In the genomic region with DNA sequence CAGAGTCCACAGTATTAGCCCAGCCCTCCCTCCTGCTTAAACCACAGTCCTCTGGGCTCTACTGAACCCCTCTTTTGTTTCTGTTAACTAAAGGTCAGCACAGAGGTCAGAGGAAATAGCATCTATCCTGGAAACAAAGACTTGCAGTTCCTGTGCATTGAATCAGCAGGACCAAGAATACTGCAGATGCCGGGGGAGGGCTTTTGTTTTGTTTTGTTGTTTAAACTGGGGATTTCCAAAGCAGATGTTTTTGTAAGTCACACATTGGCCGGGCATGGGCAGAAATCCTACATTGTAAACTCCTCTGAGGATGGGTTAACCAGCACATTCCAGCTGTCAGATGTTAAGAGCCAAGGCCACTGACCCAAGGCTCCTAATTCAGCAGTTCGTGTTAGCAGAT, we compare ENCODE assay signal across 9 mouse cellular contexts.
DNase-seq lines count a peak whose midpoint lies in the region; ATAC-seq and TF ChIP-seq lines count a peak whose summit lies in the region.
"Had no signal": no experiment of that assay in that cellular context is flagged by ENCODE, and none has a peak within 500 bp of the region (broad histone marks: within the 10 kb centered on the region; RNA-seq: fewer than 3 reads in every experiment).

No protein-coding gene starts in this region.

- H3K4me2 ChIP-seq in liver, embryonic 14.5 days (ENCODE audit: low read depth): no peak overlapping the region
- no peak overlapping the region for H3K4me2 ChIP-seq in liver, embryonic 12.5 days
- no peak overlapping the region for H3K4me2 ChIP-seq in kidney, embryonic 15.5 days

- WGBS in liver, embryonic 14.5 days (ENCODE audit: insufficient replicate concordance): 43% methylated on average over 3 of the region's 3 CpGs
- WGBS in liver, embryonic 12.5 days (ENCODE audit: insufficient replicate concordance): 50% methylated on average over 3 of the region's 3 CpGs
- WGBS in kidney, embryonic 15.5 days: 10% methylated on average over 3 of the region's 3 CpGs

- H3K36me3 ChIP-seq in liver, embryonic 14.5 days (replicated peaks; ENCODE audit: control insufficient read depth, insufficient read depth, low read depth): no peaks in the 10 kb centered on the region
- no peaks in the 10 kb centered on the region for H3K36me3 ChIP-seq in liver, embryonic 12.5 days
- no peaks in the 10 kb centered on the region for H3K36me3 ChIP-seq in kidney, embryonic 15.5 days

- ATAC-seq in liver, embryonic 14.5 days (ENCODE audit: insufficient read depth): 0 out of 2 replicates have a peak, but pooled peaks have one; percentile 13
- no peak for ATAC-seq in liver, embryonic 12.5 days
- no peak for ATAC-seq in kidney, embryonic 15.5 days (replicated peaks; ENCODE audit: low FRiP score)

- H3K4me1 ChIP-seq in liver, embryonic 14.5 days (replicated peaks; ENCODE audit: control insufficient read depth in 2 of 2, insufficient read depth in 2 of 2, low read length in 1 of 2): peaks cover 0 to 9% of the 10 kb centered on the region in 2 experiments; a peak in 2 of 4 replicates
- H3K4me1 ChIP-seq in liver, embryonic 12.5 days: peaks cover 14% of the 10 kb centered on the region
- H3K4me1 ChIP-seq in kidney, embryonic 15.5 days: peaks cover 35% of the 10 kb centered on the region

- H3K9me3 ChIP-seq in liver, embryonic 14.5 days (ENCODE audit: control insufficient read depth, low read length): no peaks in the 10 kb centered on the region
- no peaks in the 10 kb centered on the region for H3K9me3 ChIP-seq in liver, embryonic 12.5 days (replicated peaks)
- no peaks in the 10 kb centered on the region for H3K9me3 ChIP-seq in kidney, embryonic 15.5 days (replicated peaks)

- no peak overlapping the region for H3K27ac ChIP-seq in liver, embryonic 14.5 days
- H3K27ac ChIP-seq in liver, embryonic 12.5 days: no peak overlapping the region
- H3K27ac ChIP-seq in kidney, embryonic 15.5 days: peak overlapping the region; percentile 48

- no peak for TF ChIP-seq EP300 in liver, embryonic 14.5 days (IDR thresholded peaks at IDR 0.05; ENCODE audit: low read depth)

- H3K27me3 ChIP-seq in liver, embryonic 14.5 days (ENCODE audit: control insufficient read depth, insufficient read depth, low read length): no peaks in the 10 kb centered on the region
- no peaks in the 10 kb centered on the region for H3K27me3 ChIP-seq in liver, embryonic 12.5 days (replicated peaks)
- H3K27me3 ChIP-seq in kidney, embryonic 15.5 days: no peaks in the 10 kb centered on the region

- H3K9ac ChIP-seq in liver, embryonic 14.5 days (replicated peaks): no peak overlapping the region
- H3K9ac ChIP-seq in liver, embryonic 12.5 days: no peak overlapping the region
- H3K9ac ChIP-seq in kidney, embryonic 15.5 days: no peak overlapping the region

- no peak for DNase-seq in liver, embryonic 14.5 days (ENCODE audit: low read depth in 3 of 3, low spot score in 3 of 3)
- peak; percentile 78 for DNase-seq in embryo, embryonic 10 days (ENCODE audit: low spot score)
- DNase-seq in mesoderm, embryonic 11.5 days (ENCODE audit: low read depth, low spot score): peak; percentile 65
- DNase-seq in thymus, postnatal 14 days: no peak
- DNase-seq in layer of hippocampus, postnatal 36 days: no peak
- DNase-seq in adrenal gland, adult 8-10 months: no peak
- DNase-seq: layer of hippocampus, adult 9-11 months had no signal

- TF ChIP-seq CTCF in liver, embryonic 14.5 days (IDR thresholded peaks at IDR 0.05; ENCODE audit: low read depth): no peak

- H3K4me3 ChIP-seq in liver, embryonic 14.5 days (ENCODE audit: insufficient read depth in 1 of 2, low read depth in 2 of 2, low read length in 2 of 2): no peak overlapping the region
- H3K4me3 ChIP-seq in liver, embryonic 12.5 days: no peak overlapping the region
- no peak overlapping the region for H3K4me3 ChIP-seq in kidney, embryonic 15.5 days (replicated peaks)

Comparison
In these comparisons a context has a peak if more than half of its experiments do, and no peak if none do; other contexts are left out.
1. DNase-seq: peak in embryo, embryonic 10 days (single experiment) and mesoderm, embryonic 11.5 days (single experiment); none in liver, embryonic 14.5 days (0 of 3), thymus, postnatal 14 days (single experiment), layer of hippocampus, postnatal 36 days (0 of 2) and adrenal gland, adult 8-10 months (single experiment).